Mouse (Mus musculus): Measurements from ENCODE around the gene Clmp. TPM values are rescaled to one million over a fixed set of nuclear protein-coding genes. Genes with fewer than 3 reads are reported as not detected.

Clmp gene
- total RNA-seq, 2 experiments from 2014 or later = 4.3 to 5.2 TPM

GRCm38 (mm10) chr9:40834569-40834968 lies 148.8 kb downstream of the Clmp start:
- peak; percentile 70 to 86 for DNase-seq

More at GRCm38 (mm10) chr9:40834569-40834968, 148.8 kb downstream of the Clmp start:
- intact Hi-C loops (cut with DNase I) = loop anchor here (2.0 to 5.0 kb wide), 3 partner anchors 148 to 353 kb away; no protein-coding TSS in a partner anchor

Other genes with a start within 250 kb of the Clmp start
- gene Gramd1b, start 154.6 kb upstream of the Clmp start, total RNA-seq (2021) = 10 to 100 TPM; 19.7 to 20.8 TPM
- not detected for gene Gm21915, start 15.3 kb upstream of the Clmp start, total RNA-seq (2021)
- gene Hspa8, start 115.0 kb downstream of the Clmp start, total RNA-seq (2021) = 1,000 to 10,000 TPM; 1,282 to 1,390 TPM
- gene Bsx, start 188.2 kb downstream of the Clmp start, total RNA-seq (2021) = not detected

Measured in heart, postnatal 36 days (tissue).